In the genomic region with DNA sequence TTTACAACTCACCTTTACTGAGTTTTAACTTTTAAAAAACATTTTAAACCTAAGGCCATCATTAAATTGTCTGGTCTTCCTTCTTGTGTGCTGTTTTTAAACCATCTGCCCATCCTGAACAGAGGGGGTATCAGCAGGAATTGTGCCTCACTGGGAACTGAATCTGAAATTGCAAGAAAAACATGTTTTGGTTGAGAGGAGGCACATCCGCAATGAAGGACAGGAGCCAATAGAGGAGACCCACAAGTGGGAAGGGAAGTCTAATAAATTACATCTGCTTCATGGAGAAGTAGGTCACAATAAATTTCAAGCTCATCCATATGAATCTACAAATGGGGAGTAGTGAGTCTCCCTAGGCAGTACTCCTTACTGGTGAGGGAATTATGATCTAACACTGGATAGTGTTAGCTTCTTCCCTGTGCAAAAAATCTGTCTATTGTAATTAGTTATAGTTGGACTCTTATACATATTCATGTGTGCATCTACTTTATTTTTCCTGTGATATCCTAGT, we compare ENCODE assay signal across 10 mouse cellular contexts.
"Had no signal": no experiment of that assay in that cellular context is flagged by ENCODE, and none has a peak within 500 bp of the region (broad histone marks: within the 10 kb centered on the region; RNA-seq: fewer than 3 reads in every experiment).

No protein-coding gene starts in this region.

- DNase-seq: kidney, postnatal 14 days; kidney, postnatal 4 days; liver; lung, adult 18-20 months; lung, postnatal 14 days; lung, postnatal 4 days; midbrain, embryonic 14.5 days; thymus, adult 18-20 months; thymus, postnatal 36 days had no signal

- ATAC-seq: liver, embryonic 12.5 days had no signal
